Mouse (Mus musculus): ENCODE data around the gene Tusc2. TPM values are rescaled to one million over a fixed set of nuclear protein-coding genes. Genes with fewer than 3 reads are reported as not detected.

Tusc2 gene
- polyA plus RNA-seq, 1 experiment from 2014 or later: 88.2 TPM

DNA sequence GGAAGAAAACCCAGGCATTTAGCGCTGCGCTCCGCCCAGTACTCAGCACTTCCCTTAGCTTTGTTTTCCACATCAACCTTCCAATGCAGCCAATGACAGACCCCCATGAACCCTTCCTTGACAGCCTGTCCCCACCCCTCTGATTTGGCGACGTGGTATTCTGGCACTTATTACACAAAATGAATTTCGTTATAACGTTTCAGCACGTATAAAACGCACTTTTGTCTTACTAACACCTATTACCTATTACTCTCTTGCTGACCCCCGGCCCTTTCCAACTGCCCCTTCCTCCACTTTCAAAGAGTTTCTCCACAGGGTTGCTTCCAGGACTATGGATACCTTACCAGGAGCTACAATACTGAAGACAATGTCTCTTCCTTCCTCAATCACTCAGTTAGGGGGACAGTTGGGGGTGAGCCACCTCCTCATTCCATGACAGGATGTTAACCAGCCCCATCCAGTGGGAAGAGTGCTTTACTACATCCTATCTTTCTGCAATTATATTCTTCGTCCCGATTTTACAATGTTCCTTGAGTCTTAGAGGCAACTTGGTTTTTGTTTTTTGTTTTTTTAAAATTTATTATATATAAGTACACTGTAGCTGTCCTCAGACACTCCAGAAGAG, 50.0 kb downstream of the Tusc2 start:
- peaks cover 20% of the 10 kb centered on the region for H3K36me3 ChIP-seq (ENCODE audit: control insufficient read depth, insufficient read depth, low read length)
- ATAC-seq (ENCODE audit: low FRiP score): peak; percentile 37
- no peaks in the 10 kb centered on the region for H3K9me3 ChIP-seq (ENCODE audit: control insufficient read depth, low read length)
- 12% methylated on average over 12 of the region's 12 CpGs for WGBS
- DNase-seq (ENCODE audit: low spot score): no peak
- no peak overlapping the region; the same call in 1 of the 2 replicates for H3K9ac ChIP-seq (ENCODE audit: low read depth, low read length)
- H3K27me3 ChIP-seq (ENCODE audit: control insufficient read depth, insufficient read depth, low read length): no peaks in the 10 kb centered on the region
- H3K4me2 ChIP-seq (replicated peaks; ENCODE audit: low read depth, low read length): peak overlapping the region; percentile 25; the same call in 1 of the 2 replicates
- peak overlapping the region; percentile 94 for H3K27ac ChIP-seq (ENCODE audit: low read depth, low read length)
- H3K4me1 ChIP-seq (replicated peaks; ENCODE audit: control insufficient read depth, insufficient read depth, low read length): peaks cover 24% of the 10 kb centered on the region
- peak overlapping the region; percentile 18; the same call in 1 of the 2 replicates for H3K4me3 ChIP-seq (ENCODE audit: low read depth, low read length)

DNA sequence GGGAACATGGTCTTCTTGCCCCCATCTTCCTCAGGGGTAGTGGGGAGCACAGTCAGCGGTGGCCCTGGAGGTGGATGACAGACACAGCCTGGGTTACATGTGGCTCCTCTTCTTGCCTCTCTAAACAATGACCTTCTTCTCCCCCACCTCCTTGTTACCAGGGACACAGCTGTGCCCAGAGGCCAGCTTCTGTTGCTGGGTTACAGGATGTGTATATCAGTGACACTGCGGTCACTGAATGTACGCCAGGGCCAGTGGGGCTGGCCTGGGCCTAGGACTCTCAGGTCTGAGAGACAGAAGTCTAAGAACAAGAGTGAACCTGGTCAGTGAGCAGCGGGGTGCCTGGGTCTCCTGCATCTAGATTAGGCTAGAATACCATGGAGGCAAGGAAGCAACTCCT, 52.0 kb downstream of the Tusc2 start:
- WGBS: 52% methylated on average over 4 of the region's 4 CpGs
- ATAC-seq (ENCODE audit: low FRiP score) (no peak), DNase-seq (ENCODE audit: low spot score) (peak; percentile 48)
- Histone ChIP-seq H3K27ac (ENCODE audit: low read depth, low read length) (peak overlapping the region; percentile 61), H3K9me3 (ENCODE audit: control insufficient read depth, low read length) (no peaks in the 10 kb centered on the region), H3K36me3 (ENCODE audit: control insufficient read depth, insufficient read depth, low read length) (peaks cover 27% of the 10 kb centered on the region), H3K4me3 (ENCODE audit: low read depth, low read length) (no peak overlapping the region), H3K4me2 (replicated peaks; ENCODE audit: low read depth, low read length) (no peak overlapping the region), H3K4me1 (replicated peaks; ENCODE audit: control insufficient read depth, insufficient read depth, low read length) (peaks cover 16% of the 10 kb centered on the region), H3K27me3 (ENCODE audit: control insufficient read depth, insufficient read depth, low read length) (no peaks in the 10 kb centered on the region), H3K9ac (ENCODE audit: low read depth, low read length) (no peak overlapping the region)

Other genes with a start within 250 kb of the Tusc2 start
- 9.7 and 10.8 TPM in 2 replicates for gene Hemk1, start 224.9 kb upstream of the Tusc2 start, polyA plus RNA-seq (2014; fragmentation: Nextera tagmentation; extraction: Ambion mirVana)
- gene 6430571L13Rik, start 222.7 kb upstream of the Tusc2 start, polyA plus RNA-seq (2014; fragmentation: Nextera tagmentation; extraction: Ambion mirVana): 1.6 and 1.9 TPM in 2 replicates
- gene Cacna2d2, start 163.6 kb upstream of the Tusc2 start, polyA plus RNA-seq (2014; fragmentation: Nextera tagmentation; extraction: Ambion mirVana): 2.0 and 4.2 TPM in 2 replicates
- 38.8 and 46.5 TPM in 2 replicates for gene Tmem115, start 29.3 kb upstream of the Tusc2 start, polyA plus RNA-seq (2014; fragmentation: Nextera tagmentation; extraction: Ambion mirVana)
- gene Cyb561d2, start 21.1 kb upstream of the Tusc2 start, polyA plus RNA-seq (2014; fragmentation: Nextera tagmentation; extraction: Ambion mirVana): 19.6 and 21.2 TPM in 2 replicates
- 46.2 and 46.5 TPM in 2 replicates for gene Nprl2, start 21.0 kb upstream of the Tusc2 start, polyA plus RNA-seq (2014; fragmentation: Nextera tagmentation; extraction: Ambion mirVana)
- 3.7 and 5.0 TPM in 2 replicates for gene Zmynd10, start 16.0 kb upstream of the Tusc2 start, polyA plus RNA-seq (2014; fragmentation: Nextera tagmentation; extraction: Ambion mirVana)
- 39.7 and 41.2 TPM in 2 replicates for gene Rassf1, start 11.7 kb upstream of the Tusc2 start, polyA plus RNA-seq (2014; fragmentation: Nextera tagmentation; extraction: Ambion mirVana)
- gene Hyal2, start 4.7 kb downstream of the Tusc2 start, polyA plus RNA-seq (2014; fragmentation: Nextera tagmentation; extraction: Ambion mirVana): 116 and 123 TPM in 2 replicates
- 3.6 and 4.4 TPM in 2 replicates for gene Hyal1, start 13.7 kb downstream of the Tusc2 start, polyA plus RNA-seq (2014; fragmentation: Nextera tagmentation; extraction: Ambion mirVana)
- 10.5 and 11.3 TPM in 2 replicates for gene Naa80, start 15.6 kb downstream of the Tusc2 start, polyA plus RNA-seq (2014; fragmentation: Nextera tagmentation; extraction: Ambion mirVana)
- gene Hyal3, start 17.6 kb downstream of the Tusc2 start, polyA plus RNA-seq (2014; fragmentation: Nextera tagmentation; extraction: Ambion mirVana): 0.18 and 0.39 TPM in 2 replicates
- 26.9 and 27.7 TPM in 2 replicates for gene Ifrd2, start 24.4 kb downstream of the Tusc2 start, polyA plus RNA-seq (2014; fragmentation: Nextera tagmentation; extraction: Ambion mirVana)
- 1.4 and 1.6 TPM in 2 replicates for gene Sema3b, start 46.0 kb downstream of the Tusc2 start, polyA plus RNA-seq (2014; fragmentation: Nextera tagmentation; extraction: Ambion mirVana)
- gene Gnai2, start 72.1 kb downstream of the Tusc2 start, polyA plus RNA-seq (2014; fragmentation: Nextera tagmentation; extraction: Ambion mirVana): 529 and 534 TPM in 2 replicates
- 8.0 and 9.8 TPM in 2 replicates for gene Slc38a3, start 106.3 kb downstream of the Tusc2 start, polyA plus RNA-seq (2014; fragmentation: Nextera tagmentation; extraction: Ambion mirVana)
- gene Gnat1, start 116.5 kb downstream of the Tusc2 start, polyA plus RNA-seq (2014; fragmentation: Nextera tagmentation; extraction: Ambion mirVana): 0.84 and 1.2 TPM in 2 replicates
- gene Sema3f, start 147.2 kb downstream of the Tusc2 start, polyA plus RNA-seq (2014; fragmentation: Nextera tagmentation; extraction: Ambion mirVana): 10.7 and 12.0 TPM in 2 replicates
- 198 and 241 TPM in 2 replicates for gene Rbm5, start 207.7 kb downstream of the Tusc2 start, polyA plus RNA-seq (2014; fragmentation: Nextera tagmentation; extraction: Ambion mirVana)